Mouse (Mus musculus) lung, embryonic 14.5 days (tissue): ENCODE measurements around the gene Tbc1d21. TPM values are rescaled to one million over a fixed set of nuclear protein-coding genes. Genes with fewer than 3 reads are reported as not detected.

ENCODE experiments used
- ATAC-seq: fragments of 200-750 bp; cut with Nextera tagmentation; 2 replicates; pipeline ENCODE4 v1.8.0; 2017; ENCODE audit warnings: mild to moderate bottlenecking, moderate TSS enrichment, moderate library complexity; ENCODE audit not compliant: insufficient read depth
- DNase-seq: peaks from one replicate; pipeline ENCODE4 v3.0.0-alpha.2; 2015
- H3K27ac ChIP-seq: fragments of 300-500 bp; sonication (generic); 2 replicates; pipeline ENCODE4 v1.5.1; 2014; ENCODE audit warnings: low read depth, mild to moderate bottlenecking, moderate library complexity
- H3K27me3 ChIP-seq: fragments of 300-500 bp; sonication (generic); 2 replicates; pipeline ENCODE4 v1.6.1; 2014; ENCODE audit warnings: low read length, control low read depth; ENCODE audit not compliant: insufficient read depth
- H3K36me3 ChIP-seq: fragments of 300-500 bp; sonication (generic); 2 replicates; pipeline ENCODE4 v1.6.1; 2014; ENCODE audit warnings: control low read depth; ENCODE audit not compliant: insufficient read depth
- H3K4me1 ChIP-seq: fragments of 300-500 bp; sonication (generic); 2 replicates; pipeline ENCODE4 v1.6.1; 2014; ENCODE audit warnings: antibody characterized with exemption, control low read depth; ENCODE audit not compliant: insufficient read depth
- H3K4me2 ChIP-seq: fragments of 300-500 bp; sonication (generic); 2 replicates; pipeline ENCODE4 v1.6.1; 2014; ENCODE audit warnings: mild to moderate bottlenecking
- H3K4me3 ChIP-seq: fragments of 300-500 bp; sonication (generic); 2 replicates; pipeline ENCODE4 v1.5.1; 2014; ENCODE audit warnings: low read depth, low read length
- H3K9ac ChIP-seq: fragments of 300-500 bp; sonication (generic); 2 replicates; pipeline ENCODE4 v1.6.1; 2014
- H3K9me3 ChIP-seq: fragments of 300-500 bp; sonication (generic); 2 replicates; pipeline ENCODE4 v1.6.1; 2016; ENCODE audit warnings: low read depth, low read length, control low read depth
- CTCF ChIP-seq: IDR thresholded peaks from 2 replicates; pipeline ENCODE4 v1.5.1; 2016; ENCODE audit warnings: antibody characterized with exemption, low read depth
- WGBS: fragments of 180-500 bp; shearing (Covaris S2); extraction: QIAGEN DNeasy Blood & Tissue Kit; methylation state at CpG from one replicate; pipeline ENCODE4 v1.1.7; 2014; 5-methylcytosine and 5-hydroxymethylcytosine counted together
- polyA plus RNA-seq: library from polyadenylated mRNA; unstranded; fragments of >200 nt; fragmentation: Nextera tagmentation; extraction: Ambion mirVana; gene quantifications from 2 replicates; pipeline ENCODE4 v1.2.1, GENCODE M21; 2014

The Tbc1d21 gene
- polyA plus RNA-seq, 1 experiment from 2014 or later, result not detected

DNA sequence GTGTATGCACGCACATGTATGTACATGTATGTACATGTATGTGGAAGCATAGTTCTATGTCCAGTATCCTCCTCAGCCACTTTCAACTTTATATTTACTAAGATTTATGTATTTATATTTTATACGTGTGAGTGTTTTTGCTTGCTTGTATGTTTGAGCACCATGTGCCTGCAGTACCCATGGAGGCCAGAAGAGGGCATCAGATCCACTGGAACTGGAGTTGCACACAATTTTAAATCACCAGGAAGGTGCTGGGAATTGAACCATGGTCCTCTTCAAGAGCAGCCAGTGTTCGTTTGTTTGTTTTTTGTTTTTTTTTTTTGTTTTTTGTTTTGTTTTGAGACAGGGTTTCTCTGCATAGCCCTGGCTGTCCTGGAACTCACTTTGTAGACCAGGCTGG lies 48.6 kb downstream of the Tbc1d21 start:
- DNase-seq (no peak), ATAC-seq (no peak)
- peak; percentile 45 for TF ChIP-seq CTCF
- Histone ChIP-seq H3K4me3 (no peak overlapping the region), H3K27me3 (no peaks in the 10 kb centered on the region), H3K36me3 (no peaks in the 10 kb centered on the region), H3K9me3 (no peaks in the 10 kb centered on the region), H3K4me2 (no peak overlapping the region), H3K9ac (no peak overlapping the region), H3K4me1 (peaks cover 11% of the 10 kb centered on the region; the same call in 1 of the 2 replicates), H3K27ac (no peak overlapping the region)
- WGBS, result 95% methylated on average over 3 of the region's 3 CpGs

DNA sequence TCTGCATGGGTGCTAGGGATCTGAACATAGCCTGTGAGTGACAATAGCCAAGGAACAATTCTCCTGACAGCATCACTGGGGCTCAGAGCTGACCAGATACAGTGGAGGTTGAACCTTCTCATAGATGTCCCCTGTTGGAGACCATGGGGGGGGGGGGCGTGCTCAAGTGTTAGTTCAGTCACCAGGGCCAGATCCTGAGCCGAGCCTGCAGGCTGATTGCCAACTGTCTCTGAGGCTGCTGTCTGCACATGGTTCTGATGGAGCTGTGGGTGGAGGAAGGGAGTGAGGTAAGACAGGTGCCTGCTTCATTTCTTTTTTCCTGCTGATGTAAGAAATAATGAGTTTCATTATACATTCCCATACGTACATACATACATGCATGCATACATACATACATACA lies 51.9 kb downstream of the Tbc1d21 start:
- no peak for DNase-seq
- WGBS, result 60% methylated on average over 3 of the region's 3 CpGs
- TF ChIP-seq CTCF, result no peak

DNA sequence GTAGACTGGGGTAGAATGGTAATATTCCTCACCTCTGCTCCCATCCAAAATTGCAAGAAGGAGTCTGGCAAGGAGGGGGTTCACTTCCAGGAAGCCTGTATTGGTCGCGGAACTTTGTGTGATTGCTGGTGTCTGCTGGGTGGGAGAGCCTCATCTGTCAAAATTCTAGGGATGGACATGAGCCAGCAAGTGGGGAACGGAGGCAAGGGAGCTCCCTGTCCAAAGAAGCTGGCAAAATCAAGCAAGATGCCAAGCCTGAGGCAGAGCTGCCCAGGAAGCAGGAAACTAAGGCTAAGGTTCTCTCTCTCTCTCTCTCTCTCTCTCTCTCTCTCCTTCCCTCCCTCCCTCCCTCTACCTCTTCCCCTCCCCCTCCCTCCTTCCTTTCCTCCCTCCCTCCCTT lies 52.9 kb downstream of the Tbc1d21 start:
- H3K27me3 ChIP-seq, result peaks cover 4% of the 10 kb centered on the region; the same call in 1 of the 2 replicates
- no peak for TF ChIP-seq CTCF
- H3K4me3 ChIP-seq, result no peak overlapping the region
- no peaks in the 10 kb centered on the region for H3K36me3 ChIP-seq
- peak overlapping the region; percentile 14; the same call in 1 of the 2 replicates for H3K27ac ChIP-seq
- H3K4me1 ChIP-seq, result peaks cover 15% of the 10 kb centered on the region; the same call in 1 of the 2 replicates
- H3K4me2 ChIP-seq, result no peak overlapping the region
- 32% methylated on average over 3 of the region's 3 CpGs for WGBS
- ATAC-seq (no peak), DNase-seq (no peak)
- no peak overlapping the region for H3K9ac ChIP-seq
- no peaks in the 10 kb centered on the region for H3K9me3 ChIP-seq

More for the DNA sequence above, 51.9 kb downstream of the Tbc1d21 start:
- no peaks in the 10 kb centered on the region for H3K36me3 ChIP-seq
- H3K9ac ChIP-seq, result no peak overlapping the region
- H3K4me2 ChIP-seq, result no peak overlapping the region
- peaks cover 12% of the 10 kb centered on the region; the same call in 1 of the 2 replicates for H3K4me1 ChIP-seq
- no peaks in the 10 kb centered on the region for H3K9me3 ChIP-seq
- no peak overlapping the region for H3K4me3 ChIP-seq
- no peaks in the 10 kb centered on the region for H3K27me3 ChIP-seq
- no peak for ATAC-seq
- no peak overlapping the region for H3K27ac ChIP-seq

- H3K4me1 ChIP-seq, result peaks cover 17% of the 10 kb centered on the region; the same call in 1 of the 2 replicates
- no peak overlapping the region for H3K9ac ChIP-seq
- DNase-seq (peak; percentile 56), ATAC-seq (0 out of 2 replicates have a peak, but pooled peaks have one; percentile 7)
- H3K4me2 ChIP-seq, result no peak overlapping the region
- peak overlapping the region; percentile 14; the same call in 1 of the 2 replicates for H3K27ac ChIP-seq
- H3K9me3 ChIP-seq, result no peaks in the 10 kb centered on the region
- no peaks in the 10 kb centered on the region for H3K36me3 ChIP-seq
- no peak for TF ChIP-seq CTCF
- H3K27me3 ChIP-seq, result peaks cover 10% of the 10 kb centered on the region; the same call in 1 of the 2 replicates
- WGBS, result 47% methylated on average over 6 of the region's 7 CpGs
- no peak overlapping the region for H3K4me3 ChIP-seq
Observed at GRCm38 (mm10) chr9:58316784-58317183, 53.5 kb downstream of the Tbc1d21 start.

DNA sequence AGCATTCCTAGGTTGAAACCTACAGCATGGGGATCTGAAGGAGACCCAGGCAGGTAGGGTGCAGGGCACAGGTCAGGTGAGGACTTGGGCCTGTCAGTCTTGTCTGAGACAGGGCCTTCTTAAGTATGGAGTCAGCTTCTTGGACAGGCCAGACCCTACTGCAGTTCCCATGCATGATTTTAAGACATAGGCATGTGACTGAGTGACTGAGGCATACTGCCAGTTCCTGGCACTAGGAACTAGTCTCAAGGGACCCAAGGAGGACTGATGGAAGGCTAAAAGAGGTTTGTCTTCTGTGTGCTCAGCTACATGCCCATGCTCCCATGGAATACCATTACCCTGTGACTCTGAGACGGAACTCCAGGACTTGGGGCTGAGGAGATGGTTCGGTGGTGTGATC lies 54.4 kb downstream of the Tbc1d21 start:
- H3K9ac ChIP-seq, result no peak overlapping the region
- no peaks in the 10 kb centered on the region for H3K9me3 ChIP-seq
- WGBS, result 96% methylated on average over 2 of the region's 2 CpGs
- no peak for TF ChIP-seq CTCF
- no peaks in the 10 kb centered on the region for H3K36me3 ChIP-seq
- H3K4me1 ChIP-seq, result peaks cover 20% of the 10 kb centered on the region; the same call in 1 of the 2 replicates
- ATAC-seq (no peak), DNase-seq (no peak)
- H3K27me3 ChIP-seq, result peaks cover 11% of the 10 kb centered on the region; the same call in 1 of the 2 replicates
- peak overlapping the region; percentile 80 for H3K27ac ChIP-seq
- H3K4me3 ChIP-seq, result no peak overlapping the region
- no peak overlapping the region for H3K4me2 ChIP-seq

DNA sequence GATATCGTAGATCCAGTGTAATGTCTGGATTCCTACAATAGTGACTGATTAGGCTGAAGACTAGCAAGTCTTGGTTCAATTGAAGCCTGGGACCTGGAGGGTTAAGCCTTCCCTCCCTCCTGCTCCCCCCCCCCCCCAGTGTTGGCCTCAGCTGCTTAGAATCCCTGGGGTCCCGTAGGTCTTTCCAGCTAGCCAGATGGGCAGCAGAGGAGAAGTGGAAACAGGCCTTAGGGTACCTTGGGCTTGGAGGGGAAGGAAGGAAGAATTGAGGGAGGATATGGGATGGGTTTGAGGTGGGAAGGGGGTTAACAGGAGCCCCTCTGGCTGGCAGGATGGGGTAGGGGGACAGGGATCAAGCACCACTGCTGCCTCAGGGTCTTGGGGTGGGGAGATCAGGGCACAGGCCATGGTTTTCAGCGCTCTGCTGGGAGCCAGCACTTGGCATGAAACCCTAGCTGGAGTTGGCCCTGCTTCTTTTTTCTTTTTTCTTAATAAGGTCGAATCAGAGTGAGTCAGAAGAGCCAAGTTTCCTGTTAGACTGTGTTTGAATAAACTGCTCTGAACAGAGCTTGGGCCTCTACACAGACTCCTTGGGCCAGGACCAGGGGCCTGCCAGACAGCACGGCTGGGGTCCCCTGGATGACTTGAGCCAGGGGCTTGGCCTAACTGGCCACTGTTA lies 55.4 kb downstream of the Tbc1d21 start:
- no peak for TF ChIP-seq CTCF
- Histone ChIP-seq H3K9me3 (no peaks in the 10 kb centered on the region), H3K4me2 (peak overlapping the region; percentile 11; the same call in 1 of the 2 replicates), H3K4me3 (no peak overlapping the region), H3K9ac (no peak overlapping the region), H3K4me1 (peaks cover 20% of the 10 kb centered on the region), H3K27ac (peak overlapping the region; percentile 80), H3K36me3 (no peaks in the 10 kb centered on the region), H3K27me3 (peaks cover 11% of the 10 kb centered on the region; the same call in 1 of the 2 replicates)
- WGBS, result 32% methylated on average over 5 of the region's 5 CpGs
- DNase-seq (peak; percentile 56), ATAC-seq (no peak)

GRCm38 (mm10) chr9:58312944-58313359 lies 57.3 kb downstream of the Tbc1d21 start, which contains the start of gene Loxl1:
TSS of gene Loxl1 (minus strand) at chr9:58313186.
- TF ChIP-seq CTCF, result no peak
- Histone ChIP-seq H3K4me3 (peak within 1 kb of the TSS; percentile 52), H3K4me2 (peak within 1 kb of the TSS; percentile 85), H3K9me3 (no peaks in the 10 kb centered on the region), H3K36me3 (no peaks in the 10 kb centered on the region), H3K4me1 (peaks cover 31% of the 10 kb centered on the region), H3K9ac (peak within 1 kb of the TSS; percentile 64), H3K27me3 (peaks cover 11% of the 10 kb centered on the region; the same call in 1 of the 2 replicates), H3K27ac (peak within 1 kb of the TSS; percentile 80)
- WGBS, result 2% methylated on average over 21 of the region's 21 CpGs
- peak; percentile 64 for ATAC-seq
- DNase-seq, result peak; percentile 84
